Mouse (Mus musculus) B cell, adult 2 months (primary cell): ENCODE results near the gene Dhdds.
"Not testable (repeated sequence)": the region's sequence is repeated elsewhere in the genome, so short reads cannot be mapped to it uniquely, and the experiment has no call there.

Experiments used
- DNase-seq, 2 experiments: peaks; one replicate each; pipeline ENCODE4 v3.0.0; 2022

Gene Dhdds

DNA sequence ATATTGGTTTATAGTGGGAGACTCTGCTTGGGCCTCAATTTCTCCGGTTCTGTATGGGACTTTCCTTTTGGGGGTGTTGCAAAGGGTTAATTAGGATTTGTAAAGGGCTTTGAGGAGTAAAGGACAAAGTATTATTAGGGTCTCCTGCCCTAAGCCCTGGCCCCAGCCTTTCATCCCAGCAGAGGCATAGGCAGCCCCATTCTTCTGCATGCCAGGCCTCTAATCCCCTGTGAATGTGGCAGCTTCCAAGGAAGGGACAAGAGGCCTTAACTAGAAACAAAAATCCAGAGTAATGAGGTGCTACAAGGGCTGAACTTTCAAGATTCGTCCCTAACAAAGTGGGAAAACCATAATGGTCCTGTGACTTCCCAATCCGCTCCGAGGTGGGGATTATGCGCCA lies 2.2 kb upstream of the Dhdds start:
- no peak for DNase-seq

DNA sequence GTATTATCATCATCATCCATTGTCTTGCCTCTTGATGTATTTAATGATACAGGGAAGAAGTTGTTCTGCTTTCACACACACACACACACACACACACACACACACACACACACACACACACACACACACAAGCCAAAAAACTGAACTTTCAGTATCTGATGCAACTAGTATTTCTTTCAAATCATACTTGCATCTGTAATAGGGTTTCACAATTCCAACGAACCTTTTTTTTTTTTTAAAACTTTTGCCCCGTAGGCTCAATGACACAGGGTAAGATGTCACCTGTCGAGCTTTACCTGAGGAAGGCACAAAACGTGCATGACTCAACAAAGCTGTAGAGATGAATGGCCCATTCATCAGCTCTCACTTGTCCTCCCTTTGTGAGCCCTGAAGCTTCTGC lies 1.5 kb upstream of the Dhdds start:
- DNase-seq: no peak

DNA sequence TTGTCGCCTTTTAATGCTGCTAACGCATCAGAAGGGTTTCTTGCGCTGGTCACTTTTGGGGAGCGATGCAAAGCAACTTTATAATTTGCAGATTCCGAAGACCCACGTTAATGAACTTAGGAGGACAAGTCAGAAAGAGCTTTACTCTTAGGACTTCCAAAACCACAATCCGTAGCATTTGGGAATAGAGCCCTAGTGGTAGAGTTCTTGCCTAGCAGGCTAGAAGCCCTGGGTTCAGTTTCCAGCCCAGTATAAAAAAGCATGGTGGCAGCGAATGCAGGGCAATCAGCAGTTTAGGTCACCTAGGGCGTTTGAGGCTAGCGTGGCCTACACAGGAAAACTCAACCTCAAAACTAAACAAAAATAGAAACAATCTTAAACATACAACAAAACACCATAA lies 992 bp upstream of the Dhdds start:
- DNase-seq: no peak

DNA sequence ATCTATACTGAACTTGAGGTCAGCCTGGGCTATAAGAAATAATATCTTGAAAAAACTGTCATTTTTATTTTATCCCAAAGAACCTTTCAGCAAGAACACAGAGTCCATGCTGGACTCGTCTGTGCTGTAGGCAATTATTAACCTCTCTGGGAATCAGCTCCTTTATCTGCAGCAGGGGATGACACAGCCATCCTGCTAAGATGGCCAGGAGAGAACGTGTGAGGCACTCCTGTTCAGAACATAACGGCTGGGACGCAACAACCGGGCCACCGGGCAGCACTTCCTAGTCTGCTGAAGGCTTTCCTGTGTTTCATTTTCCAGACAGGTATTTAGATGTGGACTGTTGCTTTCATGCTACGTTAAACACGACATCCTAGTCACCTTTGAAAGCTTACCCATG lies 6.0 kb downstream of the Dhdds start:
- DNase-seq: no peak

DNA sequence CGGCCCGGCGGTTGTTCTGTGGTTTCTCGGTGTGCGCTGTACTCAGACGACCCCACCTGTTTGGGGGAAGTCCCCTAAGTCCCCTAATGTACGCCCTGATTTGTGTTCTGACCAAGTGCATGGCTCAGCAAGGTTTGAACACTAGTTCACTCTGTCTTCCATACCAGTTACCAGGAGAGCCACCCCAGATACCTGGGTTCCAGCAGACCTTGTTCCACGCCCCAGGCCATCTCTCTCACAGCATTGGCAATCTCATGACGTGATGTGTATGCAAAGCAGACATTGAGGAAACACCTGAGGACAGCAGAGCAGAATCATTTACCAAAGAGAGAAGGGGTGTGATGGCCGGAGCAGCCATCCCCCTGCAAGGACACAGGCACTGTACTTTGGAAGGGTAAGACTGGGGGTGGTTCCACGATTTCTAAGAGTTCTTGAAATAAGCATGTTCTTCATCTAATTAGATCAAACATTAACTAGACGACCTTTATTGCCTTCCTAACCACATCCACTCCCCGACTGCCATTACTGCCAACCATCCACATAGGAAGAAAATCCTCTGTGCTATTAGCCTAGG lies 9.5 kb downstream of the Dhdds start:
- no peak for DNase-seq

DNA sequence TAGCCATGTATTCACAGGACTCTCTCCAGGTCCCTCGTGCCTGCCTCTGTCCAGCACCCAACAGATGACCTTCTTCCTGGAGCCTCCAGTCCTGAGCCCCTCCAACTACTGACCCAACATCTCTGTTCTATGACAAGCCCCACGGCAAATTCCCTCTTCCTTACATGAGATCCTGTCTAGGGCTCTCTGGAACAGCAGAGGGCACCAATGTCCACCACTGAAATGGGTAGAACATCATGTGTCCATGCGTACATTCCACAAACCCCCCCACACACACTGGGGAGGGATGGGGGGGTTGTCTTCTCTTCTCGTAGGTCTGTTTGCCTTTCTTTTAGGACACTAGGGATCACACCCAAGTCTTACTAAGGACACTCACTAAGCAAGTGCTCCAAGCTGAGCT lies 10.7 kb downstream of the Dhdds start:
- no peak for DNase-seq

DNA sequence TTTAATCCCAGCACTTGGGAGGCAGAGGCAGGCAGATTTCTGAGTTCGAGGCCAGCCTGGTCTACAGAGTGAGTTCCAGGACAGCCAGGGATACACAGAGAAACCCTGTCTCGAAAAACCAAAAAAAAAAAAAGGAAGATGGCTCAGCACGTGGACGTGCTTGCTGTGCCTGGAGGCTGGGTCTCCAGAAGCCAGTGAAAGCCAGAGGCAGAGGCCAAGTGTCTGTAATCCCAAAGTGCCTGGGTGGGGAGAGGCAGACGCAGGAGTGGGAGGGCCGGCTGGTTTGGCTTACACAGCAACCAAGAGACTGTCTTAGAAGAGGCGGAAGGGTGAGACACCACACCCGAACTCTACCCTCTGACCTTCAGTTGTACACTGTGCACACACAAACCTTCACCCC lies 12.4 kb downstream of the Dhdds start:
- DNase-seq: not testable (repeated sequence)

DNA sequence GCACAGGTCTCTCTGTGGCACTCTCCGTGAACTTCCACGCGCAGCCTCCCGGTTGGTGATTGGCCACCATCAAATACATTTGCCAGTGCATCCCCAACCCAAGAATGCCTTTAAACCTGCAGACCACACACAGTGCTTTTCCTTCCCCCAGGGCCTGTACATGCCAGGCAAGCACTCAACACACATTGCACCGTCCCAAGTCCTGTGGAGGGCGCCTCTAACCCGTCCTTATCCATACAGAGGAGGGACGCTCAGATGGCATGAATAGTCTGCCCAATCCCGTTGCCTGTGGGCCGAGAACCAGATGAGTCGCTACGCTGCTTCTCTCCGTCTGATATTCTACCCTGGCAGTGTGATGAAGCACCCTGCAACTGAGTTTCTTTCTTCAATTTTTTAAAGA lies 17.8 kb downstream of the Dhdds start:
- no peak for DNase-seq

DNA sequence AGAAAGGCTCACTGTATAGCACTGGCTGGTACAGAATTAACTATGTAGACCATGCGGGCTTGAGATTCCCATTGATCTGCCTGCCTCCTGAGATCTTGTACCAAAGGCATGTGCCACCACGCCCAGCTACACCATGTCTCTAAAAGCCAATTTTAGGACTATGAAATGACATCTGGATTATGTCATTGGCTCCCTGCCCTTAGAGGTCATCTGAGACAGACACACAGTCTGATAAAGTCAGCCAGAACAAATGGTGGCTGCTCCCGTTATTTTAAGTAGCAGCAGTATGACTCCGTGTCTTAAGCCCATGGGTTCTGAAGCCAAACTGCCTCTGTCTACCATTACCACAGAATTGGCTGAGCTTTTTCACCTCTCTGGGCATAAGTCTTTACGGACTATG lies 20.2 kb downstream of the Dhdds start:
- no peak for DNase-seq

DNA sequence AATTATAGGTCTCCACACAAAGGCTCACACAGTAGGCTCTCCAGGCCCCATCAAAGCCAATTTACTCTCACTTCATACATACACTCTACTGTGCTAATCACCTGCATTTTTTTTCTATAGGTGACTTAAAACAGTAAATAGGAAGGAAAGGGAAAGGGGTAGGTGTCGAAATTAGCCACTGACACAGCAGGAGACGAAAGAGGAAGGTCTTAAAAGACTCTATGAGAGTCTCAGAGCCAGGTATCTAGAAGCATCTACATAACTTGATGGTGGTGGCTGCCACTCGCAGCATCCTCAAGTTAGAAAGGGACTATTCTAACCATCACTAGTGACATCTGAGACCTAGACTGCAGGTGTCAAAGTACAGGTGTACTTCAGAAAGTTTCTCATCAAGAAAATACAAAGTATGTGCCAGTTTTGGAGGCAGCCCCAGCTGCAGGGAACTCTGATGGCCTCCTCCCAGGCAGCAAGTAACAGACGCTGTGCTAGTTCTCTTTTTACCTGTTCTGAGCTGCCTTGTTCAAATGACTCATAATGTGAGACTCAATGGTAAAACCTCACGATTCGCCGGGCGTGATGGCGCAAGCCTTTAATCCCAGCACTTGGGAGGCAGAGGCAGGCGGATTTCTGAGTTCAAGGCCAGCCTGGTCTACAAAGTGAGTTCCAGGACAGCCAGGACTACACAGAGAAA lies 22.6 kb downstream of the Dhdds start:
- no peak for DNase-seq

DNA sequence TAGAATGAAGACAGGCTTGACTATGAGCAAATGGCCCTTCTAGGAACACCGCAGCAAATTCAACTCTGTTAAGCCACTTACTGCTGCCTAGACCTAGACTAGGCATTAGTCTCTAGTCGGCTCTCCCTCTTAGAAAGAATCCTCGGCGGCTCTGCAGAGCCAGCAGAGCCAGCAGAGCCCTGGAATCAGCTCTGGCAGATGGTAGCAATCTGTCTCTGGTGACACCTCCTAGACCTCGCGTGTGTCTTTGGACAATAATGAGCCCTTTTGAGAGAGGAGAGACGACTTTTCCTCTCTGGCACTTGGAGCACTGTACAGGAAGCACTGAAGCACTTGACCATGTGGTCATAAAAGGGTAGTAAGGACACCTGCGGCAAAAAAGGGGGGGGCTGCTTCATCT lies 29.0 kb downstream of the Dhdds start:
- DNase-seq: no peak

DNA sequence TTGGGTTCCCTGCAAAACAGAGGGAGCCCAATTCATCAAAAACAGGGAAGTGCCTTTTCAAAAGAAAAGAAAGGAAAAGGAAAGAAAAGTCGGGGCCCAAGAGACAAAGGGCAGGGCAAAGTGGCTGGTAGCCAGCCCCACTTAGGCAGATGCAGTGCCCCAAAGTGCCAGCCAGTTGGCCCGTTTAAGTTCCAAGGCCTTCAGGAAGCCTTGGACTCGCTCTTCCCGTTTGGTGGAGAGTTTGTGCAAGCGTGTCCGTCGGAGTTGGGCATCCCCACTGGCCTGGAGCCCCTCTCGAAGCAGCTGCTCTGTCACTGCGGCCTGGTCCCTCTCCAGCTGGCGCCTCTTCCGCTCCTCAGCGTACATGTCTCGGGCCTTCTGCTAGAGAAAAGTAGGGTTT lies 29.8 kb downstream of the Dhdds start:
- DNase-seq: no peak

DNA sequence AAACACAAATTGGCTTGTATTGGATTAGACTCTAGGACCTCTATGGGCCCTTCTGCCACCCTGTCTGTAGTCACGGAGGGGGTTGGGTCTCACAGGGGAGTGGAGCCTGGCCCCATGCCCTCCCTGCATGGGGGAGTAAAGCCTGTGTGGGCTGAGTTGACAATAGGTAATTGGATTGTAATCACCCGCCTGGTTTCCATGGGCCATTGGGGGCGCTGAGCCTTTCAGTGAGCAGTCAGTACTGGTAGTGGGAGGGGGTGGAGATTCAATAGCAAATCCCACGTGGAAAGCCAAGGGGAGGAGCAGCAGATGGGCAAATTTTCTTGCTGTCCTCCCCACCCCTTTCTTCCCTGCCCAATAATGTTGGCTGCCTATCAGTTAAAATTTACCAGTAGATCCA lies 30.5 kb downstream of the Dhdds start:
- DNase-seq: no peak

DNA sequence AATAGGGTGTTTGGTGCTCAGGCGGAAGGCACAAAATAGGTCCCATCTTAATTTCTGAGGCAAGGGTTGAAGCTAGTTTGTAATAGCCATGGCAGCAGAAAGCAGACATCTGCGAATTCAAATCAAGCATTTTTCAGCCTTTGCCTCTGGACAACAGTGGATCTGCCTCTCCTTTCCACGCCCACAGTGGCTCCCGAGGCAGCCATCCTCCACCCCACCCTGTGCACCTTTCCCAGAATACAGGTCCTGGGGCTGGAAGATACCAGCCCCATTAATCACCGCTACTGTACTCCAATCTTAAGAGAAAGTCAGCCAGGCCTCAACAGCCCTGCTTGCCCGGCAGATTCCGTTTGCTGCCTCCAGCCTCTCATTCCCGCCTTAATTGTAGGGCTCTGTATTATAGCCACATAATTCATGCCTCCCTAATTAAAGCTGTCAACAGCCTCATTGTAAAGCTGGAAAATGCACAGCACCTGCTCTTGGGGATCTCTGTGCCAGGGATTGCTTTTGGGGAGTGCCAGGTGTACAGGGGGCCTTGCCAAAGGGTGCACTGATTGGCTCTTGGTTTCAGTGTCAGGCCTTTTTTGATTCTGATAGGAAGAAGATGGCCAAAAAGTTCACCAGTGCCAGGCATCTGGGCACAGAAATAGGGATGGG lies 31.5 kb downstream of the Dhdds start:
- no peak for DNase-seq

DNA sequence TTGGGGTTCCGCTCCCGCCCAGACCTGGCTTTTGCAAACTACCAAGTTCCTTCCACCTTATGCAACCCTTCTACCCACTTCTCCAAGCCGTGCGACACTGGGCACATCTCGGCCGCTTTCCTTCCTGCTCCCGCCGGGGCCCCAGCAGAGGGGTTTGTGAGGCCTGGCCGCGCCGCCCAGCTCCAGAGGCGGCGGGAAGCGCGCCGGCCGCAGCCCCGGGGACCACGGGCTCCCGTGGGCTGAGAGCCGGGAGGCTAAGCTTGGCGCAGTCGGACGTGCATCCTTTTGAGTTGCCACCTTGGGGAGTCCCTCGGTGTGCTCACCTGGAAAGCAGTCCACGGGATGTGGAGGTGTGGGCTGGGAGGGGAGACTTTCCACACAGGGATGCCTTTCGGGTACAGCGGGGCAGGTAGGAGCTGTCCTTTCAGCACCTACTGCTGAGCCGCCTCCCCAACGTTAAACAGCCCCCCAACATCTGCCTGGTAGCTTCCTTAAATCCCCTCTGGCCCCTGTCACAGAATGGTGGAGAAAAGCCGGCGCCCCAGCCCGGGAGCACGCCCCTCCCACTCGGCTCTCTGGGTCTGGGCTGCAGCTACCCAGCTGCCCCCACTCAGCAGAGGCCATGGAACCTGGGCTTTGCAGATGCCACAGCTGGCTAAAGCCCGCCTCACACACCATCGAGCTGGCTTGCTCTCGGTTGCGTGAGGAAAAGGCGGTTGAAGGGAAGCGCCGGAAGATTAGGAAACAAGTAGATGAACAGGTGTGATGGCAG lies 32.4 kb downstream of the Dhdds start, which contains the start of gene Hmgn2:
Gene Hmgn2, minus strand, starts transcription at position 501 of the 772 bp plus-strand sequence.
- peak; percentile 56 to 63 for DNase-seq

DNA sequence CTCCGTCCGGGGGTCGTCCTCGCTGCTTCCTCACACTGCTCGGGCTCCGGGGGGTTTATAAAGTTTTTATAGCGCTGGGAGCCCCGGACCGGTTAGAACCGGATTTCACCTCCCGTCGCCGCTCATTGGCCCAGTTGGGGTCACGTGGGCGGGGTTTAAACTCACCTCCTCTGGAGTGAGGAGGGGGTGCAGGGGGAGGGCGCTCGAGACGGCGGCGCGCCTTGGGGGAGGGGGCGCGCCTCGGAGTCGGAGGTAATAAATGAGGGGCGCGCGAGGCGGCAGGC lies 32.9 kb downstream of the Dhdds start:
- DNase-seq: peak; percentile 88 to 90

DNA sequence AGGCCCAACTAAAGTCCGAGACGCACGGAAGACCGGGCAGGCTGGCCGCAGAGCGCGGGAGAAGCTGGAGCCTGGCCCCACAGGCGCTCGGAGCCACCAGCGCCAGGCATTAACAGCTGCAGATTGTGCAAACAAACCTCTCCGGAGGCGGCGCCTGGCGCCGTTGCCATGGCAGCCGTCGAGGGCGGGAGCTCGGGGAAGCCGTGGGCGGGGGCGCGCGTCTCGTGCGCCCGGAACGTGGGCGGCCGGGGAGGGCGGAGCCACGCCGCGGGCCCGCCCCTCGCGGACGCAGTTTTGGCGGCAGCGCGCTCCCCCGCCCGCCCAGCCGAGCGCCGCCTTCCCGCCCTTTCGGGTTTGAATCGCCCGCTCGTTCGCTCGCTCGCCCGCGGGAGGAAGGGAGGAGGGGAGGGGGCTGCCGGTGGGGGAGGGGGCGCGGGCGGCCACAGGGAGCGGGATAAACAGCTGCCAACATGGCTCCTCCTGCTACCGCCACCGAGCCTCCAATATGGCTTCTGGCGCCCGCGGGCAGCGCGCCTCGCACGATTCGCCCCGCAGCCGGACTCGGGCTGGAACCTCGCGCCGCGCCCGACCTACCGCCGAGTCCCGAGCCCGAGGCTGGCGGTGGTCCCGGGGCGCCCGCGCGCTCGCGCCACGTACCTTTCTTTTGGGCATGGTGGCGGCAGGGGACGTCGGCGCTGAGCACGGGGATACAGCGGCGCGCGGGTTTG lies 33.4 kb downstream of the Dhdds start:
- DNase-seq: peak; percentile 99

DNA sequence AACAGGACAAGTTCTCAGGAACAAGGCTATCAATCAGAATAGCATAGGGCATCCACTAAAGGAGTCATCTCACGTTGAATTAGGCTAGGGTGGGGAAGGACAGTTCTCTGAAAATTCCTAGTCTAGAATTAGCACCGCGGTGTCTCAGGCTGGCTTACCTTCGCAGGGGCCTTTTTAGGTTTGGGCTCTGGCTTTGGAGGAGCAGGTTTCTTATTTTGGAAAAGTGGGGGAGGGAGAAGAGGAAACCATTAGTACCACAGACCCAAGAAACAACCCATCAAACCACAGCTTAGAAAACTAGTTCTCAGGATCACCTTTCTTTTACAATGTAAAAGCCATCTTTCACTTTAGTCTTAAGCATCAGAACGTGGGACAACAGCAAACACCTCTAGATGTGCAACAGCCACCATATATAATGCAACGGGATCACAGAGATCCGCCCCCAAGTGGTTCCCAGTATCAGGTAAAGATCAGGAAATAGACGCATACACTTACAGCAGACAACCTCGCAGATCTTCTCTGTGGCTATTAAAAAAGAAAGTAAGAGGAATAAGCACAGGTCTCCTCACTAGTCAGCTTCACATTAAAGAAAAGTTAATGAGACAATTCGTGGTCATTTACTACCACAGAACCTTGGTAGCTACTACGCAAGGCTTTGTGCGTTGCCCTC lies 34.3 kb downstream of the Dhdds start:
- DNase-seq: no peak

DNA sequence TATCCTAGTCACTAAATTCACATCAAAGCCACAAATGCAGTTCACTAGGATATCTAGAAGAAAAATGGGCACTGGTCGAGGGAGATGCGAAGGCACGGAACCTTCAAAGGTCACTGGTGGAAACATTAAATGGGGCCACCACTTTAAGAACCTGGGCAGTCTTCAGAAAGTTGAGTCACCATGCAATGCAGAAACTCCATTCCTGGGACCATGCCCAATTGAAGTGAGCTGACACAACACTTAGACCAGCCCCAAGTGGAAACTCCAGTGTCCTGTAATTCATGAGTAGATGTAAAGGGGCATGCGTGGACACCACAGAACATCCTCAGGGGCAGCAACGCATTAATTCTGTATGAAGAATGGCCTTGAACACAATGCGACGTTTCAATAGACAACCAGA lies 38.2 kb downstream of the Dhdds start:
- no peak for DNase-seq

DNA sequence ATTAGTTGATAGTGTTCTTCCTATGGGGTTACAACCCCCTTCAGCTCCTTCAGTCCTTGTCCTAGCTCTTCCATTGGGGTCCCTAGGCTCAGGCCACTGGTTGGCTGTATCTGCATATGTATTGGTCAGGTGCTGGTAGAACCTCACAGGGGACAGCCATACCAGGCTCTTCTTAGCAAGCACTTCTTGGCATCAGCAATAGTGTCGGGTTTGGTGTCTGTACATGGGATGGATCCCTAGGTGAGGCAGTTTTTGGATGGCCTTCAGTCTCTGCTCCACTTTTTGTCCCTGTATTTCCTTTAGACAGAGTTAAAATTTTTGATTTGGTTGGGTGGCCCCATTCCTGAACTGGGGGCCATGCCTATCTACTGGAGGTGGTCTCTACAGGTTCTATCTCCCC lies 41.8 kb downstream of the Dhdds start:
- no peak for DNase-seq

DNA sequence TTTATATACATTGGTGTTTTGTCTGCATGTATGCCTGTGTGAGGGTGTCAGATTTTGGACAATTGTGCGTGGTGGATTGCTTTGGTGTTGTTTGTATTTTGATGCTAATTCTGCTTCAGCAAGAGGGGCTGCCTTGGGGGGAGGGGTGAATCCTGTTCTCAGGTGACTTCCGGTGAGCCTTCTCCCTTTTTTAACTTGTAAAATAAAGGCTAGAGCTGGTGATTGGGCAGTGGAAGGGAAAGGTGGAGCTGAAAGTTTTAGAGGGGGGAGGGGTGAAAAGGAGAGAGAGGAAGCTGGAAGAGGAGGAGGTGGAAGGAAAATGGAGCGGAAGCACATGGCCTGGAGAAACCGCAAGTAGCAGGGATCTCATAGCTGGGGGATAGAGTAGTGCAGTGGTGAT lies 44.4 kb downstream of the Dhdds start:
- no peak for DNase-seq

DNA sequence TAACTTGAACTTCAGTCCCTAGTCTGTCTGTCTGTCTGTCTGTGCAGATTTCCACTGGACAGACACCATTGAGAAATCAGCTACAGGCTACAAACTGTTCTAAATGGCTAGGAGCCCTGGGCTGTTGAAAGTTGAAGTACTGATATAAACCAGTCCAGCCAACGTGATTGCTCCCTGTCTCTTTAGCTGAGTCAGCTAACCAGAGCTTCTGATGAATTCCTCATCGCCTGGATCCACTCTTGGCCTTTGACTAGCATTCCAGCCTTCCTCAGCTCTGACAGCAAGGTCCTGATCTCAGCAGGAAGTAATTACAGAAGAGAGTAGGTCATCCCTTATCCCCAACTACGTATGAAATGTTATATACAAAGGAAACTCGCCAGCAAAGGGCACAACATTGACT lies 54.0 kb downstream of the Dhdds start:
- no peak for DNase-seq

DNA sequence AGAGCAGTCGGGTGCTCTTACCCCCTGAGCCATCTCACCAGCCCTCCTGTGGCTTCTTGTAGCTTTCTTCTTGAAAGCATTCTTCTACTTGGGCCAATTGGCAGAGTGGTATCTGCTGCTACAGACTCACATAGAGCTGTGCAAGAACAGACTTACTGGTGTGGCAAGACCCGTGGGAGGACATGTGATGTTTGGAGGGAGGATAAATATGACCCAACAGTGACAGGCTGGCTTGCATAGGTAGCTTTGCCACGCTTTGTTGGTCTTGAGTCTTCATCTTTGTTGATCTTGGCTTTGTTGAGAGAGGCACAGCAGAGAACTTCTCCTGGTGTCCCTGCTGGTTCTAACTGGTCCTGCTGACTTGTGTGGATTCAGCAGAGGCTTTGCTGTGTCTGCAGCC lies 56.9 kb downstream of the Dhdds start:
- DNase-seq: no peak
